Mouse (Mus musculus): ENCODE data around the gene Trio. TPM values are rescaled to one million over a fixed set of nuclear protein-coding genes. Genes with fewer than 3 reads are reported as not detected.

Gene Trio
- total RNA-seq, 2 experiments from 2014 or later: 278 to 290 TPM

GRCm38 (mm10) chr15:27786418-27786817 lies 239.2 kb downstream of the Trio start:
- intact Hi-C loops (cut with DNase I): no loop called here
- DNase-seq: no peak

DNA sequence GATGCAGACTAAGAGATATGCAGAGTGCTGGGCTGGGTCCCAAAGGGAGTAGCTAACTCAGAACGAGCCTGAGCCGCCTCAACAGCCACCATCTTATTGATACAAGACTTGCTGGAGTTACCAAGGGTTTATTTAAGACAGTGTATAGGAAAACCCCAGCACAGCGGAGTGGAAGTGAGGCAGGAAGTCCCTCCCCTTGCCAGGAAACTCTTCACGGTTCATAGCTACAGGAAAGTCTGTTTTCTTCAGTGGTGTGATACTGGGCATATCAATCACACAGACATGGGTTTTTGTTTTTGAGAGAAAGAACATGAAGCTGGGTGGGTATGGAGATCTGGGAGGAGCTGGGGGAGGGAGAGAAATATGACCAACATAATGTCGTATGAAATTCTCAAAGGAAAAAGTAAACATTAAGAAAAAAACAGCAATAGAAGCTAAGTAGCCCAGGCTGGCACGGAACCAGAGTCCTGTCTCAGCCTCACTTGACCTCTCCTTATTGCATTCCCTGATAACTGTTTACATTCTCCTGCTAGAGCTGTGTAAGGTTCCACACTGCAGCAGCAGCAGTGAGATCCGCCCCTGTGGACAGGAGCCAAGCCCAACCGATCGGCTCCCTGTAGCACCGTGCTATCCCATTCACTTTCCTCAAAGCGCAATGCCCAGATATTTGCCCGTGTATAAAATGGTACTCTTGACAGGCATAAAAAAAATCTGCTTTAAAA lies 240.2 kb downstream of the Trio start:
- intact Hi-C loops (cut with DNase I): no loop called here
- peak; percentile 42 for DNase-seq

DNA sequence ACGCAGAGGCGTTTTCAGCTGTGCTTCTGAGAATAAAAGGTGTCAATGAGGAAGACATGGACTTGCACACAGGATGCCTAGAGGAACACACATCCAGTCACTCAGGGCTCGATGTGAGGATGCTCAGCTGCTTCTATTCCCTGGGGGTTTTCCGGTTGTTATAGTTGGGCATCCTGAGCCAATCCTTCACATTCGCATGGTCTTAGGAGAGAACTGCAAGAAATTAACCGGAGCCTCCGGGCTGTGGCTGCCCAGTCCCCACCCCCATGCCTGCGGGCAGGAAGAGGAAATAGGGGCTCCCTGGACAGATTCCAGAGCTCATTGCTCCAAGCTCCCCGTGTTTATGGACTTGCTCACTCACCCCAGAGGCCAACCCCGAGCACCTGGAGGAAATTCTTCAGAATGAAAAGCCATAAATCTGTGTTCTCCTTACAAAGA lies 241.5 kb downstream of the Trio start:
- intact Hi-C loops (cut with DNase I): no loop called here
- no peak for DNase-seq

DNA sequence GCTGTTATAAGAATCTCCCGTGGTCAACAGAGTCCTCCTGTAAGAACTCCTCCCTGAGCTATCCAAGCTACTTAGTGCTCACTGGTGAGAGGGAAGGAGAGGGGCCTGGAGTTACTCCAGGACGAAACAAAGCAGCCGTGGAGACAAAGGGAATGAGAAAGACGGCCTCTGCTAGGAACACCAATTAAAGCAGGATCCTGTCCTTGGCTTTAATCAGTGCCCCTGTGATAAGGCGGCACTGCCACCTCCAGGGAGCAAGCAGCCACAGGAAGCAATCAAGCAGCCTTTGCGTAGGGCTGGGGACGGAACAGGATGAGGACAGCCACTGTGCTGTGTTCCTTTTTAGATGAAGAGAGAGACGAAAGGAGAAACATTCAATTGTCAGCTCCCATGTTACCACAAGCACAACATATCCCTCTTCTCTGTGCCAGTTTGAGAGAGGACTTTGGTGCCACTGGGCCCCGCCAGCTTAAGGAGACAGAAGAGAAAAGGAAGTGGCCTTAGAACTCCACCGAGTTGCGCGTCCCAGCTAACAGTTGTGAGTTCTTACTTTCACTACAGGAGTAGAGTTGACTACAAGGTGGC lies 242.0 kb downstream of the Trio start:
- intact Hi-C loops (cut with DNase I): no loop called here
- DNase-seq: no peak

- DNase-seq: no peak
- intact Hi-C loops (cut with DNase I): no loop called here
These were observed 242.6 kb downstream of the Trio start for GRCm38 (mm10) chr15:27783092-27783491.

- intact Hi-C loops (cut with DNase I): no loop called here
These were observed 243.1 kb downstream of the Trio start for GRCm38 (mm10) chr15:27782383-27783036.

DNA sequence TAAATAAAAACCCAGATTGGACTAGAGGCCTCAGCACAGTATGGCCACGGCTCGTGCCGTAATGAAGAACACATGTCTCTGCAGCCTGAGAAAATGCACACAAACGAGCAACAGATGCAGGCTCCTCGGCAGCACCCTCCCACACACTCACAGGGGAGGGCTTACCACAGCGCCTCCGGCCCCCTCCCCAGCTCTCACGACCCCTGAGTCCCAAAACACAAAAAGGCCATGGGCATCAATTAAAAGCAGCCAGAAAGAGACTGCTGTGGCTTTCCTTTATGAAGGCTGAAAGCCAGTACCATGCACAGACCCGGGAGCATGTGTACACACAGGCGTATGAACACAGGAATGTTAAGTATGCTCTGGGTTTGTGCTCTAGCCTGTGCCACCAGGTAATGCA lies 245.8 kb downstream of the Trio start:
- DNase-seq: no peak
- intact Hi-C loops (cut with DNase I): no loop called here

More at GRCm38 (mm10) chr15:27782383-27783036, 243.1 kb downstream of the Trio start:
- DNase-seq: no peak

- intact Hi-C loops (cut with DNase I): no loop called here
- DNase-seq: no peak
These were observed 246.2 kb downstream of the Trio start for GRCm38 (mm10) chr15:27779398-27779797.

DNA sequence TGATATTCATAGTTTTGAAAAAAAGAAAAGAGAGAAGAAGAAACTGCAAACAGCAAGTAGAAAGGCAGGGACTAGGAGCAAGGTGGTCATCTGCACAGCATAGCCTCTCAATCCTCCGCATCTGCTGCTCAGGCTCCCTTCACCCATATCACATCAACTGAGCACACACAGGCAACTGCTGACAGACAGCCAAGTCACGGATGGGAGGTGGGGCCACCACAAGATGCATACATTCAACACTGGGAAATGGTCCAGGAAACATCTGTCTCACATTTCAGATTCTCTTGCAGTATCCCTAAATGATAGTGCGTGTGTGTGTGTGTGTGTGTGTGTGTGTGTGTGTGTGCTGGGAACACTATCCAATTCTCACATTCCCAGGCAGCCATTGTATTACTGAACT lies 247.4 kb downstream of the Trio start:
- intact Hi-C loops (cut with DNase I): no loop called here
- DNase-seq: no peak

GRCm38 (mm10) chr15:27777455-27778190 lies 248.0 kb downstream of the Trio start:
- intact Hi-C loops (cut with DNase I): no loop called here
- no peak for DNase-seq

GRCm38 (mm10) chr15:27774481-27774880 lies 251.2 kb downstream of the Trio start:
- DNase-seq: no peak
- intact Hi-C loops (cut with DNase I): no loop called here

- intact Hi-C loops (cut with DNase I): no loop called here
- DNase-seq: no peak
These were observed 253.5 kb downstream of the Trio start for GRCm38 (mm10) chr15:27772125-27772627.

DNA sequence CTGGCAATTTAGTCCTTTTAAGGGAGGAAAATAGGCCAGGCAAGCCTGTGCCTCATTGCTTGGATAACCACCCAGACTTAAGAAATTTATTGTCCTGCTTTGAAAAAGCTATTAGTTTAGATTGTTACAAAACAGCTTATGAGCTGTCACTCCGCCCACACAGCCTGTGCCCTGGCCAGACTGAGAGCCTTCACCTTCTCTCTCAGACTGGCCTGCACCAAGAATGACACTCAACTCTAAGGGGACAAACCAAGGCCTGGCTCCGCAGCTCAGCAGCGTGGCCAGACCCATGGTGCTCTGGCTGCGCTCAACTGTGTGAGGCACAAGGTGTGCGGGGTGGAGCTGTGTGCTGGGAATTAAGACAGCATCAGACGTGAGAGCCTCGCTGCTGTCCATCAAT lies 254.1 kb downstream of the Trio start:
- DNase-seq: no peak
- intact Hi-C loops (cut with DNase I): no loop called here

DNA sequence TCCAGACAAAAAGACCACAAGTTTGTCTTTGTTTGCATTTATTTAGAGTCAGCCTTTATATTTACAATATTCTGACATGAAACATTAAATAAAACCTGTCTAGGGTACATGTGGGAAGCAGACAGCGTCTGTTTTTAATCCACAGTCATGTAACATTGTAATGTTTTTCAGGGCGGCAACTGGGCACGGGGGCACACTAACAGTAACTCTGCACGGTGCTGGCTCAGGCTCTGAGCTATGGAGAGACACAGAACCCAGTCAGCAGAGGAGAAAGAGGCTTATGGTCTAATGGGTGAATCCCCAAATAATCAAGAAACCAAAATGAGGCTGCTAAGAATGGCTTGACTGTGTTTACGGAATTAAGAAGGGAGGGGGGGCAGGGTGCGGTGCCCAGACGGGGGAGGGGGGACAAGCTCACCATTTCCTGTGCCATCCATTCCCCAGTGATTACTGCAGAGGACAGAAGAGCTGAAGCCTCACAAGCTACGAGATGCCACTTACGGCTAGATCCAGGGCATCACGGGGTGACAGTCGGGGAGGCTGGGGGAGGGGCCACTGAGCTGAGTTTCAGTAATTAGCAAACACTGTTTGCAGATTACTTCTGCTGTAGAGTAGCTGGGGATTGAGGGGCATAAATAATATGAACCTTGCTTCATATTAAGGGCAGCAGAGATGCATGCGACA lies 255.0 kb downstream of the Trio start:
- DNase-seq: no peak

GRCm38 (mm10) chr15:27761416-27761815 lies 264.2 kb downstream of the Trio start:
- DNase-seq: no peak
- intact Hi-C loops (cut with DNase I): no loop called here

More for the DNA sequence above, 255.0 kb downstream of the Trio start:
- intact Hi-C loops (cut with DNase I): no loop called here

DNA sequence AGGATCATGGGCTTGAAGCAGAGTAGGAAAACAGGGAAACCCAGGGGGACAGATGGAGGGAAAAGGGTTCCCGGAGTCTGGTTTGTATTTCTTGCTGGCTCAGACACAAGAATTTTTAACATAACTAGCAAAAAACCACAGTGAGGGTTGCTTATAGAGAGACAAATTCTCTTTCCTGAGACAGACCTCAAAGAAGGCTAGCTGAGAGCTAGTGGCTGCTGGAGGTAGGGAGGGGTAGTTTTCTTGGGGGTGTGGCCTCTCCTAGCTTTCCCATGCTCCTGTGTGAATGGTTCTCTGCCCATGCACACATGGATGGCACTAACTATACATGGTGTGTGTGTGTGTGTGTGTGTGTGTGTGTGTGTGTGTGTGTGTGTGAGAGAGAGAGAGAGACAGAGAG lies 265.0 kb downstream of the Trio start:
- intact Hi-C loops (cut with DNase I): no loop called here
- no peak for DNase-seq

GRCm38 (mm10) chr15:27759890-27760289 lies 265.8 kb downstream of the Trio start:
- intact Hi-C loops (cut with DNase I): no loop called here
- no peak for DNase-seq

- intact Hi-C loops (cut with DNase I): no loop called here
- no peak for DNase-seq
These were observed 267.0 kb downstream of the Trio start for GRCm38 (mm10) chr15:27758680-27759079.

DNA sequence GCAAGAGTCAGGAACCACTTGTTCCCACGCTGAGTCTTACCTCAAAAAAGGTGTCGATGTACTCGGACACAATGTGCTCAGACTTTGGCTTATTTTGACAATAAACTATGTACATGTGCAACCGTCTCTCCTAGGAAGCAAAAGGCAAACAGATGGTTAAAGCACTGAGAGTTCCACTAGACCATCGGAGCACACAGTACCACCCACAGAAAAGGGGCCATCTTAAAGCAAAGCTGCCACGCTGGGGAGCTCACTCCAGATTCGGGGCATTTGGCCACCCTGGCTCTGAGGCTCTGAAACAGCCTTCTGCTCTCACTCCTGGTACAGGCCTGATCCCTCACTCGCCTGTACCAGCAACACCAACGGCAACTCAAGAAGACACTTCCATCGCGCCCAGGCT lies 269.2 kb downstream of the Trio start:
- intact Hi-C loops (cut with DNase I): no loop called here
- DNase-seq: no peak

DNA sequence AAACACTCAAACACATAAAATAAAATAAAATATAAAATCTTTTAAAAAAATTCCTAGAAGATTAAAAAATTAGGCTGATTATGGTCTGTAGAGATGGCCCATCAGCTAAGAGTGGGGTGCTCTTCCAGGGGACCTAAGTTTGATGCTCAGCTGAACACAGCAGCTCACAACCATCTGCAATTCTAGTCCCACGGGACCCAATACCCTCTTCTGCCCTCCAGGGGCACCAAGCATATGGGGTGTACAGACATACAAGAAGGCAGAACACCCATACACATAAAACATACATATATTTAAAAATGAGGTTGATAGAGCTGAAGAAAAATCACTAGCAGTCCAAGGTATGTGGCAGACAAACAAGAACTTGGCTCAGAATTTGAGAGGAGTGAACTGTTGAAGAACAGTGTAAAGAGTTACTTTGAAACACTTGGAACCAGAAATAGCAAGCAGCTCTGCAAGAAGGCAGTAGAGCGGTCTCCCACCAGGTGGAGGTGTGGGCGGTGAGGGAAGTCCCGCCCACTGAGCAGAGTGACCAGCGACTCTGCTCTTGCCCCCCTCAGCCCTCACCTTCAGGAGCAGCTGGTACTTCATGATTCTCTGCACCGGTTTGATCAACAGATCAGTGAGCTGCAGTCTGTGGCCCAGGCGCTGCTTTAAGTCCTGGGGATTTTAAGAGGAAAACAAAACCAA lies 270.9 kb downstream of the Trio start:
- intact Hi-C loops (cut with DNase I): loop anchor here (5.0 kb wide), 1 partner anchor 68 kb away; no protein-coding TSS in a partner anchor

More for the DNA sequence above, 270.9 kb downstream of the Trio start:
- DNase-seq: no peak

All from left cerebral cortex, postnatal 4 days (tissue).